Mouse (Mus musculus) forebrain, embryonic 11.5 days (tissue): Measurements from ENCODE around the gene Klhl6. TPM values are rescaled to one million over a fixed set of nuclear protein-coding genes. Genes with fewer than 3 reads are reported as not detected.
"Not testable (repeated sequence)": the region's sequence is repeated elsewhere in the genome, so short reads cannot be mapped to it uniquely, and the experiment has no call there.

Experiments
- ATAC-seq: fragments of 200-750 bp; cut with Nextera tagmentation; replicated peaks from 2 replicates; pipeline ENCODE4 v1.8.0; 2017; ENCODE audit warnings: moderate TSS enrichment; ENCODE audit not compliant: low FRiP score
- DNase-seq: peaks from one replicate; pipeline ENCODE4 v3.0.0-alpha.2; 2017; ENCODE audit warnings: low spot score
- H3K27ac ChIP-seq: fragments of 300-500 bp; sonication (generic); 2 replicates; pipeline ENCODE4 v1.5.1; 2014; ENCODE audit warnings: low read depth, low read length
- H3K27me3 ChIP-seq: fragments of 300-500 bp; sonication (generic); 2 replicates; pipeline ENCODE4 v1.6.1; 2014; ENCODE audit warnings: mild to moderate bottlenecking, low read length, mixed read lengths; ENCODE audit not compliant: control insufficient read depth, insufficient read depth
- H3K36me3 ChIP-seq: fragments of 300-500 bp; sonication (generic); 2 replicates; pipeline ENCODE4 v1.6.1; 2014; ENCODE audit warnings: mild to moderate bottlenecking, low read length, moderate library complexity, mixed read lengths; ENCODE audit not compliant: control insufficient read depth, insufficient read depth
- H3K4me1 ChIP-seq: fragments of 300-500 bp; sonication (generic); replicated peaks from 2 replicates; pipeline ENCODE4 v1.6.1; 2014; ENCODE audit warnings: low read length, mixed read lengths; ENCODE audit not compliant: control insufficient read depth, insufficient read depth
- H3K4me2 ChIP-seq: fragments of 300-500 bp; sonication (generic); 2 replicates; pipeline ENCODE4 v1.6.1; 2014; ENCODE audit warnings: low read depth, mild to moderate bottlenecking, low read length, moderate library complexity, mixed read lengths; ENCODE audit not compliant: severe bottlenecking
- H3K4me3 ChIP-seq: fragments of 300-500 bp; sonication (generic); 2 replicates; pipeline ENCODE4 v1.5.1; 2014; ENCODE audit warnings: low read depth, low read length
- H3K9ac ChIP-seq: fragments of 300-500 bp; sonication (generic); 2 replicates; pipeline ENCODE4 v1.6.1; 2014; ENCODE audit warnings: low read length
- H3K9me3 ChIP-seq: fragments of 300-500 bp; sonication (generic); 2 replicates; pipeline ENCODE4 v1.6.1; 2016; ENCODE audit warnings: low read length, mixed read lengths; ENCODE audit not compliant: control insufficient read depth
- WGBS: fragments of 180-500 bp; shearing (Covaris S2); extraction: QIAGEN DNeasy Blood & Tissue Kit; methylation state at CpG from one replicate; pipeline ENCODE4 v1.1.7; 2014; 5-methylcytosine and 5-hydroxymethylcytosine counted together
- polyA plus RNA-seq: library from polyadenylated mRNA; unstranded; fragments of >200 nt; fragmentation: Nextera tagmentation; extraction: Ambion mirVana; gene quantifications from 2 replicates; pipeline ENCODE4 v1.2.1, GENCODE M21; 2014

The Klhl6 gene
- 7.1 and 7.2 TPM in 2 replicates for polyA plus RNA-seq

GRCm38 (mm10) chr16:19982537-19983257, at the start of gene Klhl6:
Klhl6 (minus strand) TSS chr16:19983037.
- Histone ChIP-seq H3K27ac (no peak within 1 kb of the TSS), H3K4me1 (no peaks in the 10 kb centered on the region), H3K9me3 (no peaks in the 10 kb centered on the region), H3K4me3 (no peak within 1 kb of the TSS), H3K27me3 (no peaks in the 10 kb centered on the region), H3K36me3 (no peaks in the 10 kb centered on the region), H3K9ac (no peak within 1 kb of the TSS), H3K4me2 (no peak within 1 kb of the TSS)
- DNase-seq = no peak
- no peak for ATAC-seq
- 78% methylated on average over 14 of the region's 14 CpGs for WGBS

- ATAC-seq, H3K4me1 ChIP-seq, H3K4me2 ChIP-seq, H3K9me3 ChIP-seq, H3K27me3 ChIP-seq, H3K36me3 ChIP-seq, DNase-seq, H3K27ac ChIP-seq, H3K4me3 ChIP-seq, H3K9ac ChIP-seq: not testable (repeated sequence)
- 62% methylated on average over 2 of the region's 4 CpGs for WGBS
Measured at GRCm38 (mm10) chr16:20027241-20027640, 44.4 kb upstream of the Klhl6 start.

- no peak for DNase-seq
- Histone ChIP-seq H3K27ac (no peak overlapping the region), H3K27me3 (no peaks in the 10 kb centered on the region), H3K4me2 (no peak overlapping the region), H3K9me3 (no peaks in the 10 kb centered on the region), H3K4me1 (no peaks in the 10 kb centered on the region), H3K9ac (no peak overlapping the region), H3K4me3 (no peak overlapping the region), H3K36me3 (no peaks in the 10 kb centered on the region)
- no peak for ATAC-seq
- 84% methylated on average over 1 of the region's 1 CpGs for WGBS
Measured at GRCm38 (mm10) chr16:20022821-20023220, 40.0 kb upstream of the Klhl6 start.

- Histone ChIP-seq H3K27ac (no peak overlapping the region), H3K4me2 (no peak overlapping the region), H3K36me3 (no peaks in the 10 kb centered on the region), H3K4me1 (no peaks in the 10 kb centered on the region), H3K9ac (no peak overlapping the region), H3K9me3 (no peaks in the 10 kb centered on the region), H3K27me3 (no peaks in the 10 kb centered on the region), H3K4me3 (no peak overlapping the region)
- ATAC-seq (no peak), DNase-seq (no peak)
- WGBS = 84% methylated on average over 2 of the region's 2 CpGs
Measured at GRCm38 (mm10) chr16:20021848-20022247, 39.0 kb upstream of the Klhl6 start.

- H3K4me2 ChIP-seq = no peak overlapping the region
- H3K4me1 ChIP-seq = no peaks in the 10 kb centered on the region
- H3K4me3 ChIP-seq = no peak overlapping the region
- DNase-seq = no peak
- H3K9me3 ChIP-seq = no peaks in the 10 kb centered on the region
- no peak overlapping the region for H3K27ac ChIP-seq
- ATAC-seq = no peak
- H3K9ac ChIP-seq = no peak overlapping the region
- H3K36me3 ChIP-seq = no peaks in the 10 kb centered on the region
- H3K27me3 ChIP-seq = no peaks in the 10 kb centered on the region
Measured at GRCm38 (mm10) chr16:20012647-20013046, 29.8 kb upstream of the Klhl6 start.

GRCm38 (mm10) chr16:20006066-20006465, 23.2 kb upstream of the Klhl6 start:
- ATAC-seq = no peak
- no peak for DNase-seq
- no peaks in the 10 kb centered on the region for H3K4me1 ChIP-seq

GRCm38 (mm10) chr16:20000286-20000685, 17.4 kb upstream of the Klhl6 start:
- not testable (repeated sequence) for H3K4me3 ChIP-seq, H3K27me3 ChIP-seq, H3K4me2 ChIP-seq, H3K36me3 ChIP-seq, DNase-seq, H3K9ac ChIP-seq, ATAC-seq, H3K4me1 ChIP-seq, H3K27ac ChIP-seq, H3K9me3 ChIP-seq
- 91% methylated on average over 8 of the region's 8 CpGs for WGBS

More at GRCm38 (mm10) chr16:20006066-20006465, 23.2 kb upstream of the Klhl6 start:
- Histone ChIP-seq H3K4me3 (no peak overlapping the region), H3K4me2 (no peak overlapping the region), H3K9me3 (no peaks in the 10 kb centered on the region), H3K27me3 (no peaks in the 10 kb centered on the region), H3K9ac (no peak overlapping the region), H3K36me3 (no peaks in the 10 kb centered on the region), H3K27ac (no peak overlapping the region)
- WGBS = 53% methylated on average over 1 of the region's 1 CpGs

GRCm38 (mm10) chr16:19997616-19998015, 14.8 kb upstream of the Klhl6 start:
- 95% methylated on average over 7 of the region's 7 CpGs for WGBS
- no peak for DNase-seq
- H3K4me1 ChIP-seq = no peaks in the 10 kb centered on the region
- H3K9ac ChIP-seq = no peak overlapping the region
- H3K4me2 ChIP-seq = no peak overlapping the region
- H3K27me3 ChIP-seq = no peaks in the 10 kb centered on the region
- no peaks in the 10 kb centered on the region for H3K36me3 ChIP-seq
- no peak overlapping the region for H3K27ac ChIP-seq
- no peak for ATAC-seq
- no peaks in the 10 kb centered on the region for H3K9me3 ChIP-seq
- no peak overlapping the region for H3K4me3 ChIP-seq

- ATAC-seq, H3K9ac ChIP-seq, H3K36me3 ChIP-seq, H3K27me3 ChIP-seq, DNase-seq, H3K9me3 ChIP-seq, H3K27ac ChIP-seq, H3K4me1 ChIP-seq, H3K4me3 ChIP-seq, H3K4me2 ChIP-seq: not testable (repeated sequence)
- WGBS = 15% methylated on average over 6 of the region's 6 CpGs
Measured at GRCm38 (mm10) chr16:19996913-19997312, 14.1 kb upstream of the Klhl6 start.
